Mouse (Mus musculus): ENCODE measurements around the gene Rbm11. TPM values are rescaled to one million over a fixed set of nuclear protein-coding genes. Genes with fewer than 3 reads are reported as not detected.

Gene Rbm11
- total and polyA plus RNA-seq, 3 experiments, result 0.16 TPM; not detected in 2

GRCm38 (mm10) chr16:75593501-75594183 is 998 bp downstream of the Rbm11 start:
- H3K36me3 ChIP-seq (replicated peaks), result no peaks in the 10 kb centered on the region
- ATAC-seq (ENCODE audit: extremely low read depth, insufficient number of reproducible peaks, low FRiP score, poor library complexity, severe bottlenecking) (no peak), DNase-seq (ENCODE audit: low spot score) (no peak)
- no peak for TF ChIP-seq GATA1 (IDR thresholded peaks at IDR 0.05; ENCODE audit: borderline replicate concordance, low read length)
- TF ChIP-seq POLR2AphosphoS5 (IDR thresholded peaks at IDR 0.05; ENCODE audit: insufficient replicate concordance, low read depth, low read length), result no peak
- TF ChIP-seq TAL1 (conservative IDR thresholded peaks at IDR 0.05; ENCODE audit: low read depth, low read length), result no peak
- TF ChIP-seq GATA2 (IDR thresholded peaks at IDR 0.05; ENCODE audit: borderline replicate concordance, low read depth, low read length), result no peak
- no peak for TF ChIP-seq CTCF (IDR thresholded peaks at IDR 0.05; ENCODE audit: low read depth, low read length)
- H3K27me3 ChIP-seq (ENCODE audit: insufficient read depth, low read length), result no peaks in the 10 kb centered on the region; the same call in 1 of the 2 replicates
- H3K9me3 ChIP-seq (replicated peaks), result no peaks in the 10 kb centered on the region
- H3K4me1 ChIP-seq (ENCODE audit: insufficient read depth, low read depth, low read length), result peaks cover 3% of the 10 kb centered on the region; the same call in 1 of the 2 replicates
- H3K4me3 ChIP-seq (ENCODE audit: low read depth, low read length), result no peak overlapping the region

DNA sequence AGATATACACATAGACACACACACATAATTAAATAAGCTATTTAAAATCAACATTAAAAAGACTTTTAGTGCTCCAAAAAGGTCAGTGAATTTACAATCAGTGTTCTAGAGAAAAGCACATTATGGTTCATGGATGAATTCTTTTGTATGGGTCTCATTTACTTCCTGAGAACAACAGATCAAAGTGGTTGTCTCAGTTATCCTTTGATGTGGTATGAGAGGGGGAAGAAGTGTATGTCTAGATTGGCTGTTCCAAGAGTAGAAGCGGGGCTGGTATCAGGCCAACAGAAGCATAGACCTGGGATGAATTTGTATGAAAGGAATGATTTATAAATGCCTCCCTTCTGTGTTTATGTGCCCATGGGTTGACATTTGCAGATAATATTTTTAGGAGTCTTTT is 13.8 kb downstream of the Rbm11 start:
- Histone ChIP-seq H3K9me3 (replicated peaks) (no peaks in the 10 kb centered on the region), H3K36me3 (replicated peaks) (no peaks in the 10 kb centered on the region), H3K4me1 (ENCODE audit: insufficient read depth, low read depth, low read length) (no peaks in the 10 kb centered on the region), H3K4me3 (ENCODE audit: low read depth, low read length) (no peak overlapping the region), H3K27me3 (ENCODE audit: insufficient read depth, low read length) (no peaks in the 10 kb centered on the region)
- DNase-seq (ENCODE audit: low spot score) (no peak), ATAC-seq (ENCODE audit: extremely low read depth, insufficient number of reproducible peaks, low FRiP score, poor library complexity, severe bottlenecking) (no peak)
- TF ChIP-seq GATA2 (IDR thresholded peaks at IDR 0.05; ENCODE audit: borderline replicate concordance, low read depth, low read length) (no peak), GATA1 (IDR thresholded peaks at IDR 0.05; ENCODE audit: borderline replicate concordance, low read length) (no peak), CTCF (IDR thresholded peaks at IDR 0.05; ENCODE audit: low read depth, low read length) (no peak), POLR2AphosphoS5 (IDR thresholded peaks at IDR 0.05; ENCODE audit: insufficient replicate concordance, low read depth, low read length) (no peak), TAL1 (conservative IDR thresholded peaks at IDR 0.05; ENCODE audit: low read depth, low read length) (no peak)

DNA sequence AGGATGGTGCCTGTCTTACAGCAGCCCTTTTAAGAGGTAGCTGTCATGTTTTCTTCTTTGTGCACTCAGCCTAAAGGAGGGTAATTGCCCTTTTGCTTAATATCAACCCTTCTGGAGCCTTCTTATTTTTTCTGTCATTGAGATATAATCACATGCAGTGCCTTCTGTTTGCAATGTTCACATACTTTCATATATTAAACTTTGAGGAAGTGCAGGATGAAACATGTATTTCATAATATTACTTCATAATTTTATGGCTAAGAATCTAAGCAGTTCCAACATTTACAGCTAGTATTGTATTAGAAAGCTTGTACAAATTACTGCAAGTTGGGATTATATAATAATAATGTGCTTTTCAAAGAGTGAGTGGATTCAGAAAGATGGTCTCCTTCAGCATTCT is 19.9 kb downstream of the Rbm11 start:
- ATAC-seq (ENCODE audit: extremely low read depth, insufficient number of reproducible peaks, low FRiP score, poor library complexity, severe bottlenecking) (no peak), DNase-seq (ENCODE audit: low spot score) (no peak)
- Histone ChIP-seq H3K9me3 (replicated peaks) (no peaks in the 10 kb centered on the region), H3K4me1 (ENCODE audit: insufficient read depth, low read depth, low read length) (no peaks in the 10 kb centered on the region), H3K36me3 (replicated peaks) (no peaks in the 10 kb centered on the region), H3K4me3 (ENCODE audit: low read depth, low read length) (no peak overlapping the region), H3K27me3 (ENCODE audit: insufficient read depth, low read length) (0 out of 2 replicates have a peak, but pooled peaks cover 3% of the 10 kb centered on the region)
- no peak for TF ChIP-seq POLR2AphosphoS5 (IDR thresholded peaks at IDR 0.05; ENCODE audit: insufficient replicate concordance, low read depth, low read length)
- no peak for TF ChIP-seq TAL1 (conservative IDR thresholded peaks at IDR 0.05; ENCODE audit: low read depth, low read length)
- TF ChIP-seq GATA2 (IDR thresholded peaks at IDR 0.05; ENCODE audit: borderline replicate concordance, low read depth, low read length), result no peak

- DNase-seq (ENCODE audit: low spot score), result peak; percentile 5
- no peak for TF ChIP-seq GATA2 (IDR thresholded peaks at IDR 0.05; ENCODE audit: borderline replicate concordance, low read depth, low read length)
- no peak for TF ChIP-seq POLR2AphosphoS5 (IDR thresholded peaks at IDR 0.05; ENCODE audit: insufficient replicate concordance, low read depth, low read length)
- TF ChIP-seq GATA1 (IDR thresholded peaks at IDR 0.05; ENCODE audit: borderline replicate concordance, low read length), result no peak
- no peak for TF ChIP-seq TAL1 (conservative IDR thresholded peaks at IDR 0.05; ENCODE audit: low read depth, low read length)
- no peak for TF ChIP-seq CTCF (IDR thresholded peaks at IDR 0.05; ENCODE audit: low read depth, low read length)
Observed at GRCm38 (mm10) chr16:75617651-75618349, 25.2 kb downstream of the Rbm11 start.

GRCm38 (mm10) chr16:75627862-75628261 is 35.2 kb downstream of the Rbm11 start:
- DNase-seq (ENCODE audit: low spot score) (no peak), ATAC-seq (ENCODE audit: extremely low read depth, insufficient number of reproducible peaks, low FRiP score, poor library complexity, severe bottlenecking) (no peak)
- Histone ChIP-seq H3K36me3 (replicated peaks) (no peaks in the 10 kb centered on the region), H3K9me3 (replicated peaks) (no peaks in the 10 kb centered on the region), H3K27me3 (ENCODE audit: insufficient read depth, low read length) (no peaks in the 10 kb centered on the region), H3K4me1 (ENCODE audit: insufficient read depth, low read depth, low read length) (no peaks in the 10 kb centered on the region), H3K4me3 (ENCODE audit: low read depth, low read length) (no peak overlapping the region)
- TF ChIP-seq CTCF (IDR thresholded peaks at IDR 0.05; ENCODE audit: low read depth, low read length), result no peak

More at GRCm38 (mm10) chr16:75617651-75618349, 25.2 kb downstream of the Rbm11 start:
- no peaks in the 10 kb centered on the region for H3K4me1 ChIP-seq (ENCODE audit: insufficient read depth, low read depth, low read length)
- 0 out of 2 replicates have a peak, but pooled peaks cover 3% of the 10 kb centered on the region for H3K27me3 ChIP-seq (ENCODE audit: insufficient read depth, low read length)
- H3K36me3 ChIP-seq (replicated peaks), result no peaks in the 10 kb centered on the region
- ATAC-seq (ENCODE audit: extremely low read depth, insufficient number of reproducible peaks, low FRiP score, poor library complexity, severe bottlenecking), result peak; percentile 45; the same call in 1 of the 2 replicates
- H3K9me3 ChIP-seq (replicated peaks), result no peaks in the 10 kb centered on the region
- H3K4me3 ChIP-seq (ENCODE audit: low read depth, low read length), result no peak overlapping the region

Other genes with a start within 250 kb of the Rbm11 start
- not detected in 2 replicates for gene Lipi, start 6.8 kb upstream of the Rbm11 start, total RNA-seq (2014; fragmentation: Nextera tagmentation)
- gene Lipi, start 6.8 kb upstream of the Rbm11 start, total RNA-seq (2017), result not detected in 2 replicates
- gene Lipi, start 6.8 kb upstream of the Rbm11 start, polyA plus RNA-seq (2012), result not detected in 2 replicates
- gene Hspa13, start 174.3 kb downstream of the Rbm11 start, total RNA-seq (2014; fragmentation: Nextera tagmentation), result 29.0 and 32.2 TPM in 2 replicates
- gene Hspa13, start 174.3 kb downstream of the Rbm11 start, total RNA-seq (2017), result 31.7 and 34.6 TPM in 2 replicates
- gene Hspa13, start 174.3 kb downstream of the Rbm11 start, polyA plus RNA-seq (2012), result 0.22 and 0.52 TPM in 2 replicates